Mouse (Mus musculus): ENCODE measurements at regions not wholly inside any gene's neighbourhood (a gene's known extent, or its start where the extent isn't known, plus 50 kb on each side); places are given as distances from the start of the nearest gene placed in this dataset.

DNA sequence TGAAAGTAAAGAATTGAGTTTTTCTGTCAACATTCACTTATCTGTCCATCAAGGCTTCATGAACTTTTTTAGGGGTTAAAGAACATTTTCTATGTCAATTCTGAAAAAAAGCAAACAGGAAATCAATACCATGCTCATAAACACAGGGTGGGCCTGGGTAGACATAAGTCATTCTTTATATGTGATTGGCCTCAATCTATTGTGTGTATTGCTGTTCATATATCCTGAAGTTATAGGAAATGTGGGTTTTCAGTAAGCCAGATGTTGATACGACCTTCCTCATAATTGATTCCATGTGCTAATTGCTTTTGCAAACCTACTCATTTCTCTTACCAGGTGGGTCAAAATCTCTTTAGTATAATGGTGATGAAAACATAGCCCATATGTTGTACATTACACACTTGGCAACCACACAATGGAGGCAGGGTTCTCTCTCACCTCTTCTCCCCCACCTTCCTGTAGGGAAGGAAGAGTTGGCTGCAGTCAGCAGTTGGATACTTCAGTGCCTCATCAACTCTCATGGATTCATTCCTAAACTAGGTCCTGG lies 182.6 kb upstream of the Cd180 start:
- no peak for TF ChIP-seq CTCF (conservative IDR thresholded peaks at IDR 0.05; ENCODE audit: low read length)
- no peak for TF ChIP-seq NANOG (IDR thresholded peaks at IDR 0.05; ENCODE audit: borderline replicate concordance, low read length)
- TF ChIP-seq POU5F1 (IDR thresholded peaks at IDR 0.05; ENCODE audit: borderline replicate concordance, low read length), result no peak

Data from E14TG2a.4 (cell line).